Mouse (Mus musculus) C3H10T1/2 (cell line): ENCODE measurements around the gene Gm21954. TPM values are rescaled to one million over a fixed set of nuclear protein-coding genes. Genes with fewer than 3 reads are reported as not detected.

Source experiments
- polyA plus RNA-seq, 2 experiments: library from polyadenylated mRNA; unstranded; fragments of >200 nt; fragmentation: generic; extraction: Trizol; gene quantifications; one replicate each; pipeline ENCODE4 v1.2.1; 2012; ENCODE audit warnings: missing spikeins in 2 of 2

The Gm21954 gene
- polyA plus RNA-seq, result not detected

GRCm38 (mm10) chr3:55472110-55472509, at the start of gene Gm21954:
Gm21954 (minus strand) TSS chr3:55472210.

Other genes with a start within 250 kb of the Gm21954 start
- 10 to 100 TPM in 1 of 2 experiments, 1 to 10 TPM in 1; 2.1 to 27.1 TPM for gene Dclk1, start 229.8 kb downstream of the Gm21954 start, polyA plus RNA-seq